Mouse (Mus musculus): Measurements from ENCODE around the gene Lpar2. TPM values are rescaled to one million over a fixed set of nuclear protein-coding genes. Genes with fewer than 3 reads are reported as not detected.

The Lpar2 gene
- polyA plus RNA-seq (2017; shearing (Covaris generic)): 0.73 TPM

GRCm38 (mm10) chr8:69822386-69823191, at the start of gene Lpar2:
Lpar2 (plus strand) TSS chr8:69822429.

GRCm38 (mm10) chr8:69774503-69775148, 47.6 kb upstream of the Lpar2 start, which contains the start of gene Gm20422:
Gm20422 (minus strand) TSS chr8:69774886.

GRCm38 (mm10) chr8:69790773-69791367, 31.4 kb upstream of the Lpar2 start, which contains the start of the genes Atp13a1 and Zfp866:
Atp13a1 (plus strand) TSS chr8:69791163.
Zfp866 (minus strand) TSS chr8:69791178.

GRCm38 (mm10) chr8:69808094-69808863, 13.9 kb upstream of the Lpar2 start, which contains the start of gene Gmip:
Gmip (plus strand) TSS chr8:69808679.

DNA sequence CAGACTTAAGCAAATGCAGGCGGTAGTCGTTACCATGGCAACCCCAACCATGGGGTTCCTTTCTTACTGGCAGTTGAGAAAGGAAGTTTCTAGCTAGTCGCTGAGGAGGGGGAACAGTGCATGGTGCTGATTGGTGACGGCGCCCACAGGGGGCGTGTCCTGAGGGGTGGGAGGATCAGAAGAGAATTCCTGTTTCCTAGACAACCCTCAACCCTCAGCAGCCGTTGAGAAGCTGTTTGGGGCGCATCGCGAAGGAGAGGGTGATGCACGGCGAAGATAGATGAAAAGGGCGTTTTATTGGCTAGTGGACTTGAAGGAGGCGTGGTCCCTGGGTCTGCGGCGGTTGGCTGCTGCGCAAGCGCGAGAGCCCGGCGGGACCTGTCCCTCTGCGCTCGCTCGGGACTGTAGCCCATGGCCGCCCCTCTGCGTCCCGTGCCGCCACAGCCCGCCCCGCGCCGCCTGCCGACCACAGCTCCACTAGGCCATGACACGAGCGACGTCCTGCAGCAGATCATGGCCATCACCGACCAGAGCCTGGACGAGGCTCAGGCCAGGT, 10.1 kb downstream of the Lpar2 start, which contains the start of gene Pbx4:
Gene Pbx4, plus strand, starts transcription at position 194 of the 556 bp plus-strand sequence.

Other genes with a start within 250 kb of the Lpar2 start
- gene Zfp868, start 196.9 kb upstream of the Lpar2 start, polyA plus RNA-seq (2017; shearing (Covaris generic)): 35.0 TPM
- 0.89 TPM for gene Zfp964, start 167.9 kb upstream of the Lpar2 start, polyA plus RNA-seq (2017; shearing (Covaris generic))
- 68.1 TPM for gene Zfp869, start 111.7 kb upstream of the Lpar2 start, polyA plus RNA-seq (2017; shearing (Covaris generic))
- gene Zfp963, start 72.5 kb upstream of the Lpar2 start, polyA plus RNA-seq (2017; shearing (Covaris generic)): 11.1 TPM
- 4.0 TPM for gene Gm20422, start 47.5 kb upstream of the Lpar2 start, polyA plus RNA-seq (2017; shearing (Covaris generic))
- 16.4 TPM for gene Atp13a1, start 31.3 kb upstream of the Lpar2 start, polyA plus RNA-seq (2017; shearing (Covaris generic))
- gene Zfp866, start 31.3 kb upstream of the Lpar2 start, polyA plus RNA-seq (2017; shearing (Covaris generic)): 38.1 TPM
- gene Gmip, start 13.8 kb upstream of the Lpar2 start, polyA plus RNA-seq (2017; shearing (Covaris generic)): 185 TPM
- gene Pbx4, start 10.1 kb downstream of the Lpar2 start, polyA plus RNA-seq (2017; shearing (Covaris generic)): 18.5 TPM
- not detected for gene Cilp2, start 65.3 kb downstream of the Lpar2 start, polyA plus RNA-seq (2017; shearing (Covaris generic))
- 1.4 TPM for gene Tssk6, start 79.8 kb downstream of the Lpar2 start, polyA plus RNA-seq (2017; shearing (Covaris generic))
- 216 TPM for gene Ndufa13, start 80.1 kb downstream of the Lpar2 start, polyA plus RNA-seq (2017; shearing (Covaris generic))
- gene Yjefn3, start 80.3 kb downstream of the Lpar2 start, polyA plus RNA-seq (2017; shearing (Covaris generic)): 1.4 TPM
- gene Gatad2a, start 174.0 kb downstream of the Lpar2 start, polyA plus RNA-seq (2017; shearing (Covaris generic)): 14.8 TPM
- 25.3 TPM for gene Mau2, start 220.3 kb downstream of the Lpar2 start, polyA plus RNA-seq (2017; shearing (Covaris generic))
- 74.4 TPM for gene Sugp1, start 220.4 kb downstream of the Lpar2 start, polyA plus RNA-seq (2017; shearing (Covaris generic))

All from CD4-positive, CD25-positive, alpha-beta regulatory T cell, adult 9 weeks (primary cell).